Mouse (Mus musculus) gastrocnemius, postnatal 4 days (tissue): ENCODE data around the gene Plekhj1. TPM values are rescaled to one million over a fixed set of nuclear protein-coding genes. Genes with fewer than 3 reads are reported as not detected.

Source experiments
- DNase-seq, 2 experiments: peaks; one replicate each; pipeline ENCODE4 v3.0.0; 2021 to 2022; ENCODE audit warnings: low spot score in 2 of 2, mixed read lengths in 2 of 2
- total RNA-seq, 2 experiments: library from RNA; stranded (reverse); gene quantifications; 2 replicates each; pipeline ENCODE4 v1.2.3; 2021

The Plekhj1 gene
- total RNA-seq, 2 experiments from 2014 or later: 41.7 to 43.0 TPM

DNA sequence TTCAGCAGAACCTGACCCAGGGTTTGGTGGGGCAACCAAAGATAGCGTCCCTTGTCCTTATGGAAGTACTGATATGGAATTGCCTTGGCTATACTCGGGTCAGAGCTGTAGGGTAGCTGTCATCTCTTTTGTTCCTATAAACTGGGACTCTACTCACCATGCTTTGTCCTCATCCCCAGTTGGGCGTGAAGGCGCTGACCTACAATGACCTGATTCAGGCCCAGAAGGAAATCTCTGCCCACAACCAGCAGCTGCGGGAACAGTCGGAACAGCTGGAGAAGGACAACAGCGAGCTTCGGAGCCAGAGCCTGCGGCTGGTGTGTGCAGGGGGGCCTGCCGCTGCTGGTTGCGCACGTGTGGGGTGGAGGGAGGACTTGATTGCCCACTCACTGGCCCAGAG lies 13.6 kb downstream of the Plekhj1 start:
- no peak for DNase-seq

DNA sequence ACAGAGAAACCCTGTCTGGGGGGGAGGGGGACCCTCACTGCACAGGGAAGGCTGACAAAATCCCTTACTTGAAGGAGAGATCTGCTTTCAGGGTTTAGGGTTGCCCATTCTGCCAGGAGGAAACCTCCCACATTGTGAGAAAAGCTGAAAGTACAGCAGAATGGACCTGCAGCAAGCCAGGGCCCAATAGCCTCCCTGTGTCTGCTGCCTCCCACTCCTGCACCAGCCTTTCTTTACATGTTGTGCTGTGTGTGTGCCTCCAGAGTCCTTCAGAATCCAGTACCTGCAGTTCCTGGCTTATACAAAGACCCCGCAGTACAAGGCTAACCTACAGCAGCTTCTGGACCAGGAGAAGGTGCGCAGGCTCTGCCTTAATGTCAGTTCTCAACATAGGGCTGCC lies 14.1 kb downstream of the Plekhj1 start:
- no peak for DNase-seq

DNA sequence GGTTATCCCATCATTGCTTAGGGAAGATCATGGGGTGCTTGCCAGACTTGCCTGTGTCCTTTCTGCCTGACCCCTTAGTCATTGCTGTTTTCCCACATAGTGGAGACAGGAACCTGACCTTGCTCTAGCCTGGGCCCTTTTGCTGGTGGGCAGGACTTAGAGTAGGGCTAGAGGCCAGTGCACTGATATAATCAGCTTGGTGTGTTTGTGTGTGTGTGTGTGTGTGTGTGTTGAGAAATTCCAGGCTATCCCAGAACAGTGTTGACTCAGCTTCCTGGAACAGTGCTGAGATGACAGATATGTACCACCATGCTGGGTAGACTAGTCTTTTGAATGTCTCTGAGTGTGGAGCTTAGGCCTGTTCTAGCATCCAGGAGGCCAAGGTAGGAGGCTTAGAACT lies 18.9 kb downstream of the Plekhj1 start:
- no peak for DNase-seq

DNA sequence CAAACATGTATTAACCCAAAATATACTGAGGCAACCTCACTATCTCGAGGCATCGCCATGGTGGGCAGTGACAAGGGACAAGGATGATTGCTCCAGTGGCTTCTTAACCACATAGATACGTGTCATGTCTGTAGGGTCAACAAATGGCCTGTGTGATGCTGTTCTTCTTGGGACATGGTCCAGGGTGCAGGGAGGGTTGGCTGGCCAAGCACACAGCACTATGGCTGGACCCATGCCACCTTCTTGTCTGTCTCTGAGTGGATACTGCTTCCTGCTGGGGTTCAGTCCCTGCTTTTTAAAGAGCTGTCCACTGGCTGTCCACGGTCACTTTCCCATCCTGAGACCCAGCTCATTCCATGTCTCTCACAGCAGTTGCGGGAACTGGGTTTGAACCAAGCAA lies 21.3 kb downstream of the Plekhj1 start:
- DNase-seq: no peak

DNA sequence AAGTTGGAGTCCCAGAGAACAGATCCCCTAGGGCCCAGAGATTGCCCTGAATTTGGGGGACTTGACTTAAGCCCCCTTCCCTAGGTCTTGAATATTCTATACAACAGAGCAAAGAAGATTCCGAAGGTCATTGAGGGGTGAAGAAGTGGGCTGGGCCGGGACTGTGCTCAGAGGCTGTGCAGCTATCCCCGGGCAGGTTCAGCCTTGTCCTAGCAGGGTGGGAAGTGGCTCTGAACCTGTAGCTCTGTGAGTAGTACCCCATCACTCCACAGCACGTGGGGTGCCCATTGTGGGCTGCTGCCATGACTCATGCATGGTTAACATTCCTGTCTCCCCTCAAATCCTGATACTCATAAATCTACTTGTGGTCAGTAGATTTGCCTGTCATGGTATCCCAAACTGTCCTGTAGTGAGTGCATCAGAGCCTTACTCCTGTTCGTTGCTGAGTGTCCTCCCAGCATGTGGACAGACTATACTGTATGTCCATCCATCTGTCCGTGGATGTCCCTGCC lies 22.0 kb downstream of the Plekhj1 start:
- DNase-seq: no peak

DNA sequence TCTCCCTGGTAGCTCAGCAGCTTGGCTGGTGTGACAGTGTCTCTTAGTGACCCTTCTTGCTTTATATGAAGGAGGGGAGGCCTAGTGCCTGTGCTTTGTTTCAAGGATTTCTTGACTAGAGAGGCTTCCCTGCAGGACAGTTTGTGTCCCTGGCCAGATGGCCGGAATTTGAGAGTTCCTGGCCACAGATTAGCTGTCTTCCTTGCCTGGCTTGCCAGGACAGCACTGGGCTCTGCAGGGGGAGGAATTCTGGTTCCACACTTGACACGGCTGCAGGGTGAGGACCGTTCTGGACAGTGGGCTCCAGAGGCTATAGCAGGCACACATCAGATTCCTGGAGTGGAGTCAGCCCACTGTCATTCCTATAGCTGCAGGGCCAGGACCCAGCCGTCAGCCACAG lies 22.7 kb downstream of the Plekhj1 start:
- no peak for DNase-seq

DNA sequence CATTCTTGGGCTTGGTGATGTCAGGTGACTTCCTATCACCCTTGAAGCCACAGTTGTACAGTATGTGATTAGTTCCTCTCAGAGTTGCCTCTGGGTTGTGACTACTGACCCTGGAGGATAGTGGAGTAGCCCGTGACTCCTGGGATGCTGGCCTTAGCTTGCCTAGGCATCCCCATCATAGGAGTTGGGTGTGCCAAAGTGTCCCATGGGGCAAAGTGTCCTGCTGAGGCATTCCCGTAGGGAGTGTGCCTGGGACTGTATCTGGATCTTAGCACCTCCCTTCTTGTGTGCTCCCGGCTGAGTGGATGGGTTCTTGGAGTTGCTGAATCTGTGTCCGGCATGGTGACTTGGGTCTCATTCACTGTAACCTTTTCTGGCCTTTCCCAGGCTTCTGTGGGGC lies 23.4 kb downstream of the Plekhj1 start:
- DNase-seq: no peak

DNA sequence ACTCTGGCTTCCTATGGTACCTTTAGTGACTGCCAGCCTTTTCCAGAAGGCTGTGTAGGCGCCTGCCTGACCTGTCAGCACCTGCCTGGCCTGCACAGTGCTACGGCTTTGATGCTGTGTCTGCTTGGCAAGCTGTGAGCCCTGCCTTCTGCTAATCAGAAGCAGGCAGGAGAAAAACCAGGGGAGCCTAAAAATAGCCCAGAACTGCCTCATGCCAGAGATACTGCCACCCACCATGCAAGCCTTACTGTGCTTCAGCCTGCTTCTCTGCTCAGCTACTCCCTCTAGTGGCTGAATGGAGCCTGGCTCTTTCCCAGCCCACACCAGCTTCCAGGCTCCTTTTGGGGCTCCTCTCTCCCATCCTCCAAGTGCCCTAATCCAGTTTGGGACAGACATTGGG lies 23.9 kb downstream of the Plekhj1 start:
- DNase-seq: peak; percentile 61 to 78

DNA sequence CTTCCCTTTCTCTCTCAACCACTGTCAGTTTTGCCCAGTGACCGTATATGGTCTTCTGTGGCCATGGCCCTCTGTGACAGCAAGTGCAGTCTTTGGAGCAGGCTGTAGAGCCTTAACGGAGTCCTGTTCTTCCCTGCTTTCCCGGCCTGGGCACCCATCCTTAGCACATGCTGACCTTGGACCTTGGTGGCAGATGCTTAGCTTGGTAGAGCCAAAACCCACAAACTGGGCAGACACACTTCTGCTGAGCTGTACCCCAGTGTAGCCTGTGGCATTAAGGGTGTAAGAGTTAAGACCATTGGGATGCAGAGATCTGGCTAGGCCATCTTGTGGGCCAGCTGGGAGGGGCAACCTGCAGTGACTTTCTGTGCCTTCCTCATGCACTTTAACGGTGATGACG lies 24.6 kb downstream of the Plekhj1 start:
- DNase-seq: no peak

DNA sequence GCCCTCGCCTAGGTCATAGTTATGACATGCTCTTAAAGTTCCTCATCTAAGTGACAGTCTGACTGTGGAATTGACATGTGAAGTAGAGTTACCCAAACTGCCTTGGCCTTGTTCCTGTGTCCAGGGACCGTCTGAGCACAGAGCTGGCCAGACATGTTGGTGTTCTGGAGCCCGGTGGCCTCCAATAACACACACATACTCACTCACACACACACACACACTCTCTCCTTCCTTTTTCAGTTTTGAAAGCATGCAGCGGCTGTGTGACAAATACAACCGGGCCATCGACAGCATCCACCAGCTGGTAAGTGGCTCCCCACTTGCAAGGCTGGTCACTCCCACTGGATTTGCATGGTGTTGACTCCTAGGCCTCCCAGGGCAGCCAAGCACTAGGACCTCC lies 30.1 kb downstream of the Plekhj1 start:
- DNase-seq: no peak

DNA sequence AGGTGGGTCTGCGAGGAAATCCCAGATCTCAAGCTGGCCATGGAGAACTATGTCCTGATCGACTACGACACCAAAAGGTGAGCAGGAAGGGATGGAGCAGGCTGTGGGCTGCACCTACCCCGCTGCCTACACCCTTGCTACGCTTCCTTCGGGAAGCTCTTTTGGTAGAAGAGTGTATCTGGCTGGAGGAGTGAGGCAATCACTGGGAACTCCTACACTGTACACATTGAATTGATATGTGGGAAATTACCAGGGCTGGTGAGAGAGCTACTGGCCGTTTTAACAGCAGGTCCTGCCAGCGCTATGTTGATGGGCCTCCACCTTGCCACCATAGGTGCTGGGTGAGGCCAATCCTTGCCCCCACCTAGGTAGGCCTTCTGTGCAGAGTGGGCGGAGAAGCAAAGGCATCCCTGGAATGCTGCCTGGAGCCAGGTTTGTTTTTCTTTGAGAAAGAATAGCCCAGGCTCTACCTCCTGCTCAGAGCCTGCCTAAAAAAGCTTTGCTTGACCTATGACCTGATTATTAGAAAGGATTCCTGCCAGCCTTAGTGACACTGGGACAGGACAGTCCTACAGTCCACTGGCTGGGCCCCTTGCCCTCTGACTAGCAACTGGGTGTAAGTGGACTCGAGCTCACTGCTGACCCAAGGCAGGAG lies 32.1 kb downstream of the Plekhj1 start:
- DNase-seq: no peak

DNA sequence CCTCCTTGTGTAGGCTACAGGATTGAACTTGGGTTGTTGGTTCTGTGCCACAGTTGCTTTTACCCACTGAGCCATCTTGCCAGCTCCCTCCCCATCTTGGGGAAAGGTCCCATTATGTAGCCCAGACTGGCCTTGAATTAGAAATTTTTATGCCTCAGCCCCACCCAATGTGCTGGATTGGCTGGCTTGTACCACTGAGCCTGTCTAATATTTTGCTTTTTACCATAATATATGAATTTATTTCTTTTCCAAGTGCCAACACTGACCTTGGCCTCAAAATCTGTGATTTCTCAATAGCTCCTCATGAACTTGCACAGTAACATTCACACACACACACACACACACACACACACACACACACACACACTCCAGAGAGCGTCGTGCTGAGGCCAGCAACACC lies 32.7 kb downstream of the Plekhj1 start:
- DNase-seq: no peak

DNA sequence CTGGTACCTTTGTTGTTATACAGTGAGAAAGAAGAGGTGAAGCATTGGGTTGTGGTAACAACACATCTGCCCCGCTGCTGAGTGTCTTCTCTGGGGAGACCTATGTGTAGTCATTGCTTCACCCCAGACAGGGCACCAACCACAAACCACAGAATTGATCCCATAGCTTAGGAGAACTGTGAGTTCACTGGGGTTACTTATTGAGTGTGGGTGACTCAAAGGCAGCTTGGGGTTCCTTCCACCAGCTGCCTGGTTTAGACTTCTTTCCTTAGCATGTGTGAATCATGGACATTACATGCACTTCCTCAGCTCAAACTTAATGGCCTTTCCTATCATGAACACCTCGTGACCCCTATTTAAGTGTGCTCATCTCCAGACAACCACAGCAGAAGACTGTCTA lies 34.9 kb downstream of the Plekhj1 start:
- no peak for DNase-seq

DNA sequence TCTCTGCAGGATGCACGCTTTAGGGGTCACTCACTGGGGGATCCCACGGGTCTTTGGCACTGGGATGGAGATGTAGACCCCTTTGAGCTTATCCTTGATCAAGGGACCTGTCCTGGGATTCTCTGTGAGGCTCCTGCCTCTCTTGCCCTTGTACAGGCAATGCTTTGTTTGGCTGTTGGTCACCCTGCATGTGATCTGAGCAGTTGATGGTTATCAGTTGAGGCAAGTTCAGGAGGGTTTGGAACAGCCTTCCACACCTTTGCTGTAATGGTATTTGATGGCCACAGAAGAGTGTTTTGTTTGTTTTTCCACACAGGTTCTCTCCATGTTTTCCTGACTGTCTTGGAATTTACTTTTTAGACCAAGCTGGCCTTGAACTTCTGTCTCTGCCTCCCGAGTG lies 36.6 kb downstream of the Plekhj1 start:
- no peak for DNase-seq

DNA sequence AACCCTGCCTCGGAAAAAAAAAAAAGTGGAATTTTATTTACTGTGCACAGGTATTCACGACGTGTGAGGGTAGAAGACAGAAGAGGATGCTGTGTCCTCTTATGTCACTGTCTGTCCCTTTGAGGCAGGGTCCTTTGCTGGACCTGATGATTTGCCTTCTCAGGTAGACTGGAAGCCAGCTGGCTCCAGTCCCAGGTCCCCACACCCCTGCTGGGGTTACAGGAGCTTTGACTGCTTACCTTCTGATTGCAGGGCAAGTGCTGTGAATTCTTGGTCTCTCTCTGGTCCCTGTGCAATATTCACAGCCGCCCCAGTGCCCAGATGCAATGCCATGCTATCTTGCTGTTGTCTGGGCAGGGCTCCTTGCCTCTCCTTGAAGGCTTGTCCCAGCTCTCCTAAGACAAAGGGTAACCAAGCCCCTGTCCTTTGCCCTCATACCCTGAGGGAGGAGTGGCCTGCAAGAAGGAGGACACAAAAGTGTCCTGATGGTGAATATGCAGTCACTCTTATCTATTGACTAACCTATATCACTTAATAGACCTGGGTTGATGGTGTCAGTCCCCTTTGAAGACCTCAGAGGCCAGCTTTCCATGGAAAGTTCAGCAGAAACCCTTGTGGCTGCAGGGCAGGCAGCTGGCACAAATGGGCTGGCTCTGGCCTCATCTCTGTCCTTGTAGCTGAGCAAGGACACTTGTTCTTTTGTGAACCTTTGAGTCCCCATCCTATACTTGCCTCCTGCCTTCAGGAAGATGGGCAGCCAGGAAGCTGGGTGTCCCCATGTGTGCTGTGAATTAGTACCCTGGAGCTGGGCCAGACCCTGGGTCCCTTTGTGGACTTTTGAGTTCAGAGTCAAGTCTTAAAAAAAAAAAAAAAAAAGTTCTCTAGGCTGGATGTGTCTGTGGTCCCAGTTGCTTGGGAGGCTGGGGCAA lies 37.6 kb downstream of the Plekhj1 start:
- DNase-seq: no peak

DNA sequence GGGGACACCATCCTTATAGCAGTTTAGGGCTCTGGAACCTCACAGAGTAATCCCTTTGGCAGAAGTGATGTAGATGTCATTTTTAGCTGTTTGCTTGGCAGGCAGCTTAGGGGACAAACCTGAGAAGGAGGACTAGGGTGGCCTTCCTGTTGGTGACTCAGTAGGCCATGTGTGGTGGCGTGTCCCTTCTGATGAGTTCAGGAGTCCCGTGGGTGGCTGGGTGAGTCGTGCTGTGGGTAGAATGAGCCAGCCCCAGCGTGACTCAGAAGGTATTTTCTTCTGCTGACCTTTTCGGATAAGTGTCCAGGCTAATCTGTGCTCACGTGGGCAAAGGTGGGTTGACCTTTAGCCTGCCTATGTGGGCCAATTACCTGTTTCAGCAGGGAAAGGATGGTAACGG lies 39.8 kb downstream of the Plekhj1 start:
- no peak for DNase-seq

DNA sequence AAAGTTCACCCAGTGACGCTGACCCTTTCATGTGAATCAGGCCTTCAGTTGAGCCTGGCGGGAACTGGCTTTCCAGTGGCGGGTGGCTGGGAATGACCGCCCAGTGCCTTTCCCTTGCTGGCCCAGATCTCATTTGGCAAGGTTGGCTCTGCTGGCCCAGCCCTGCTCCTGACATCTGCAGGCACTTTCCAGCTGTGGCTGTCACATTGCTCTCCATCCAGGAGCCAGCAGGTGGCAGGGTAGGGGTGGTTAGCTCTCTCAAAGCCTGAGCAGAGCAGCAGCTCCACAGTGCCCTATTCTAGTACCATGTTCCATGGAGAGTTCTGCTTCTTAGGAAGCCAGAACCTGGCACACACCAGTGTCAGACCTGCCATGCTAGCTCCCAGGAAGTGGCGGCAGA lies 40.7 kb downstream of the Plekhj1 start:
- peak; percentile 65 to 81 for DNase-seq

DNA sequence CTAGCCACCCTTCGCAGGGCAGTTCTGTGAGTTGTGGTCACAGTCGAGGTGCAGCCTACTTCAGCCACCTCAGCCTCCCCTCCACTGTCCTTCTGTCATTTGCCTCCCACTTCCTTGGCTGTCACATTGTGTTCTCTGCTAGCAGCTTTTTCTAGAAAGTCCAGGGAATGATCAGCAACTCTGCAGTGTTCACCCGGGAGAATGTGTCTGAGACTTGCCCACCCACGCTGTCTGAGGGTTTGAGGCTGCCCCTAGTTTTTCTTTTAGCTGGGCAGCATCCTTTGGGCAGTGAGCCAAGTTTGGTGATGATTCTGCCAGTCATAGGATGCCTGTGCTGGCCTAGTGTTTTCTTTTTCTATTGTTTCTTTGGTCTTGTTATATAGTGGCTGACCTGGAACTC lies 41.5 kb downstream of the Plekhj1 start:
- no peak for DNase-seq

DNA sequence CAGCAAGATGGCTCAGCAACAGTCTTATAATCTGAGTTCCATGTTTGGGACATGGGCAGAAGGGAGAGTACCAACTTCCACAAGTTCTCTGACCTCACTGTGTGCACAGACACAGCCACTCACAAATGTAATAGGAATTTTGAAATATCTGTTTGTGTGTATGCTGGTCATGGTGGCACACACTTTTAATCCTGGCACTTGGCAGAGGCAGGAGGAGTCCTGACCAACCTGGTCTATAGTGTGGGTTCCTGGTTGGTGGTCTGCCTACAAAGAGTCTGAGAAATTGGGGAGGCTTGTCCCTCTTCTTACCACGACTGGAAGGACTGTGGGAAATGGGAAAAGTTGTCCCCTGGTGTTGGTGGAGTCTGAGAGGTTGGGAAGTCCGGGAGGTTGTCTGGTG lies 41.9 kb downstream of the Plekhj1 start:
- DNase-seq: no peak

DNA sequence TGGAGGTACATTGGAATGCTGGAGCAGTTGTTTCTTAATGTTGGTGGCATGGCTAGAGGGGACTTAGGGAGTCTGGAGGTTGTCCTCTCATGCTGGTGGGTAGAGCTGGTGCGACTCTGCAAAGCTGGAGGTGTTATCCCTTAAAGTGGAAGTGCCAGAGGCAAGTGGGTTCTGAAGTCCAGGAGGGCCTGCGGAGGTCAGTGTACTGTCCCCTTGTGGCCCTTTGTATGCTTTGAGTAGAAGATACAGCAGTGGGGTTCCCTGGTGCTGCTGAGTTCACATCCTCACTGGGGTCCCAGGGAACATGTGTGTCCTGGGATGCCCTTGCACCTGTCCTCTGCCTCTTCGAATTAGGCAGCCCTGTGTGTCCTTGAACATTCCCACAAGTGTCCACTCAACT lies 42.3 kb downstream of the Plekhj1 start:
- no peak for DNase-seq

DNA sequence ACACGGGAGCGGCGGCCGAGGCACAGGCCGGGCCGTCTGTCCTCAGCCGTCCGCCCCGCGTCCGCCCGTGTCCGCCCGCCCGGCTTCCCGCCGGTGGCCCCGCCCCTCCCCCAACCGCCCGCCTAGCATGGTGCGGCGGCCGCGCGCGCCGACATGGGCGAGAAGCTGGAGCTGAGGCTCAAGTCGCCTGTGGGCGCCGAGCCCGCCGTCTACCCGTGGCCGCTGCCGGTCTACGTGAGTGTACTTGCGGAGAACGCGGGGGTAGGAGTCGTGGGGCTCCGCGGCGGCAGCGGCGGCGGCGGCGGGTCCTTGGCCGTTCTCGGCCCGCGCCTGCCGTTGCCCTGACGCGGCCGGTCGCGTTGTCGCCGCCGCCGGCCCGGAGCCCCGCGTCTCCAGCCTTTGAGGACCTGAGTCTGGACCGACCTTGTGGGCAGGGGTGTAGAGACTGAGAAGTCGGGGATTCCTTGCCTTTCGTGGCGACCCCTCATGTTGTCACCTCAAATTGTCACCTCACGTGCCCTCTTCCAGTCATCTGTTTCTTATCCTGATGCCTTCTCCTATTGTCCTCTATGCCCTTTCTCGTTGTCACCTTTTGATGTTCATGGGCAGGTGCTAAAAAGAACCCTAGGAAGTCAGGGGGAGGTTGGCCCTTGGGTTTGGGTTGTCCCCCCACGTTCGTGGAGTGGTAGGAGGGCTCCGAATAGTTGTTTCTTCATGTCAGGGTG lies 43.0 kb downstream of the Plekhj1 start:
- DNase-seq: peak in 1 of 2 experiments; percentile 40
